Mouse (Mus musculus): ENCODE data around the gene Gm28047. TPM values are rescaled to one million over a fixed set of nuclear protein-coding genes. Genes with fewer than 3 reads are reported as not detected.

The Gm28047 gene
- polyA plus RNA-seq, 1 experiment from 2014 or later = not detected

GRCm38 (mm10) chr15:102517976-102518858 is 106.7 kb downstream of the Gm28047 start, which contains the start of gene Tarbp2:
Tarbp2 (plus strand) TSS chr15:102518192.
- Histone ChIP-seq H3K27ac (peak within 1 kb of the TSS; percentile 100), H3K4me2 (peak within 1 kb of the TSS; percentile 88), H3K4me1 (peaks cover 38% of the 10 kb centered on the region), H3K9ac (peak within 1 kb of the TSS; percentile 83), H3K27me3 (replicated peaks) (no peaks in the 10 kb centered on the region), H3K4me3 (peak within 1 kb of the TSS; percentile 66), H3K9me3 (no peaks in the 10 kb centered on the region), H3K36me3 (replicated peaks) (no peaks in the 10 kb centered on the region; the same call in 1 of the 2 replicates)
- WGBS = under 1% methylated on average over 60 of the region's 60 CpGs
- ATAC-seq (replicated peaks) = peak; percentile 92

GRCm38 (mm10) chr15:102517631-102517975 is 107.3 kb downstream of the Gm28047 start:
- Histone ChIP-seq H3K4me2 (peak overlapping the region; percentile 88), H3K4me3 (peak overlapping the region; percentile 66), H3K27ac (peak overlapping the region; percentile 100), H3K36me3 (replicated peaks) (no peaks in the 10 kb centered on the region; the same call in 1 of the 2 replicates), H3K4me1 (peaks cover 44% of the 10 kb centered on the region), H3K9ac (peak overlapping the region; percentile 81), H3K27me3 (replicated peaks) (no peaks in the 10 kb centered on the region), H3K9me3 (no peaks in the 10 kb centered on the region)
- no peak for ATAC-seq (replicated peaks)
- under 1% methylated on average over 10 of the region's 10 CpGs for WGBS

GRCm38 (mm10) chr15:102516728-102517404 is 108.0 kb downstream of the Gm28047 start, which contains the start of gene Map3k12:
Map3k12 (minus strand) TSS chr15:102517064.
- H3K9ac ChIP-seq = peak within 1 kb of the TSS; percentile 81
- H3K27me3 ChIP-seq (replicated peaks) = no peaks in the 10 kb centered on the region
- no peaks in the 10 kb centered on the region for H3K36me3 ChIP-seq (replicated peaks)
- peak within 1 kb of the TSS; percentile 88 for H3K4me2 ChIP-seq
- H3K4me1 ChIP-seq = peaks cover 51% of the 10 kb centered on the region
- under 1% methylated on average over 43 of the region's 43 CpGs for WGBS
- H3K4me3 ChIP-seq = peak within 1 kb of the TSS; percentile 66
- peak; percentile 7 for ATAC-seq (replicated peaks)
- no peaks in the 10 kb centered on the region for H3K9me3 ChIP-seq
- peak within 1 kb of the TSS; percentile 100 for H3K27ac ChIP-seq

- Histone ChIP-seq H3K4me3 (peak overlapping the region; percentile 66), H3K9me3 (no peaks in the 10 kb centered on the region), H3K27ac (peak overlapping the region; percentile 100), H3K36me3 (replicated peaks) (no peaks in the 10 kb centered on the region), H3K27me3 (replicated peaks) (no peaks in the 10 kb centered on the region), H3K9ac (peak overlapping the region; percentile 81), H3K4me1 (peaks cover 57% of the 10 kb centered on the region), H3K4me2 (peak overlapping the region; percentile 88)
- no peak for ATAC-seq (replicated peaks)
- WGBS = under 1% methylated on average over 11 of the region's 12 CpGs
These were observed 108.6 kb downstream of the Gm28047 start for GRCm38 (mm10) chr15:102516293-102516692.

GRCm38 (mm10) chr15:102515791-102516190 is 109.1 kb downstream of the Gm28047 start:
- Histone ChIP-seq H3K9ac (peak overlapping the region; percentile 81), H3K4me3 (peak overlapping the region; percentile 66), H3K4me1 (peaks cover 62% of the 10 kb centered on the region), H3K9me3 (no peaks in the 10 kb centered on the region), H3K4me2 (peak overlapping the region; percentile 88), H3K36me3 (replicated peaks) (no peaks in the 10 kb centered on the region), H3K27me3 (replicated peaks) (no peaks in the 10 kb centered on the region), H3K27ac (peak overlapping the region; percentile 100)
- 46% methylated on average over 4 of the region's 4 CpGs for WGBS
- ATAC-seq (replicated peaks) = no peak

- Histone ChIP-seq H3K36me3 (replicated peaks) (no peaks in the 10 kb centered on the region), H3K4me1 (peaks cover 64% of the 10 kb centered on the region), H3K9me3 (no peaks in the 10 kb centered on the region), H3K27ac (no peak overlapping the region), H3K27me3 (replicated peaks) (no peaks in the 10 kb centered on the region), H3K9ac (no peak overlapping the region), H3K4me3 (peak overlapping the region; percentile 66), H3K4me2 (peak overlapping the region; percentile 88)
- no peak for ATAC-seq (replicated peaks)
- WGBS = 96% methylated on average over 2 of the region's 2 CpGs
These were observed 109.6 kb downstream of the Gm28047 start for GRCm38 (mm10) chr15:102515261-102515660.

GRCm38 (mm10) chr15:102513004-102513403 is 111.9 kb downstream of the Gm28047 start:
- 82% methylated on average over 3 of the region's 3 CpGs for WGBS
- Histone ChIP-seq H3K9me3 (no peaks in the 10 kb centered on the region), H3K27ac (no peak overlapping the region), H3K27me3 (replicated peaks) (no peaks in the 10 kb centered on the region), H3K4me2 (no peak overlapping the region), H3K9ac (no peak overlapping the region), H3K36me3 (replicated peaks) (0 out of 2 replicates have a peak, but pooled peaks cover 4% of the 10 kb centered on the region), H3K4me1 (peaks cover 66% of the 10 kb centered on the region), H3K4me3 (no peak overlapping the region)
- no peak for ATAC-seq (replicated peaks)

GRCm38 (mm10) chr15:102512471-102512870 is 112.4 kb downstream of the Gm28047 start:
- no peaks in the 10 kb centered on the region for H3K9me3 ChIP-seq
- peak overlapping the region; percentile 64; the same call in 1 of the 2 replicates for H3K4me2 ChIP-seq
- peaks cover 66% of the 10 kb centered on the region for H3K4me1 ChIP-seq
- H3K4me3 ChIP-seq = no peak overlapping the region
- H3K9ac ChIP-seq = 0 out of 2 replicates have a peak overlapping the region, but pooled peaks have one; percentile 0
- H3K27me3 ChIP-seq (replicated peaks) = no peaks in the 10 kb centered on the region
- peak overlapping the region; percentile 87 for H3K27ac ChIP-seq
- H3K36me3 ChIP-seq (replicated peaks) = 0 out of 2 replicates have a peak, but pooled peaks cover 4% of the 10 kb centered on the region
- ATAC-seq (replicated peaks) = no peak

GRCm38 (mm10) chr15:102512010-102512409 is 112.9 kb downstream of the Gm28047 start:
- Histone ChIP-seq H3K9me3 (no peaks in the 10 kb centered on the region), H3K27ac (peak overlapping the region; percentile 87), H3K27me3 (replicated peaks) (no peaks in the 10 kb centered on the region), H3K36me3 (replicated peaks) (0 out of 2 replicates have a peak, but pooled peaks cover 4% of the 10 kb centered on the region), H3K4me2 (peak overlapping the region; percentile 64; the same call in 1 of the 2 replicates), H3K4me1 (peaks cover 66% of the 10 kb centered on the region), H3K4me3 (no peak overlapping the region), H3K9ac (0 out of 2 replicates have a peak overlapping the region, but pooled peaks have one; percentile 10)
- WGBS = 23% methylated on average over 5 of the region's 5 CpGs
- no peak for ATAC-seq (replicated peaks)

- WGBS = 10% methylated on average over 6 of the region's 6 CpGs
- Histone ChIP-seq H3K9me3 (no peaks in the 10 kb centered on the region), H3K4me3 (peak overlapping the region; percentile 49), H3K9ac (0 out of 2 replicates have a peak overlapping the region, but pooled peaks have one; percentile 37), H3K36me3 (replicated peaks) (0 out of 2 replicates have a peak, but pooled peaks cover 4% of the 10 kb centered on the region), H3K27me3 (replicated peaks) (no peaks in the 10 kb centered on the region), H3K4me1 (peaks cover 66% of the 10 kb centered on the region), H3K27ac (peak overlapping the region; percentile 87), H3K4me2 (peak overlapping the region; percentile 64)
- no peak for ATAC-seq (replicated peaks)
These were observed 113.5 kb downstream of the Gm28047 start for GRCm38 (mm10) chr15:102511285-102511833.

- Histone ChIP-seq H3K27ac (peak overlapping the region; percentile 87), H3K9ac (peak overlapping the region; percentile 55), H3K4me3 (peak overlapping the region; percentile 49), H3K27me3 (replicated peaks) (no peaks in the 10 kb centered on the region), H3K9me3 (no peaks in the 10 kb centered on the region), H3K36me3 (replicated peaks) (0 out of 2 replicates have a peak, but pooled peaks cover 4% of the 10 kb centered on the region), H3K4me2 (peak overlapping the region; percentile 64), H3K4me1 (peaks cover 61% of the 10 kb centered on the region)
- peak; percentile 95 for ATAC-seq (replicated peaks)
- WGBS = 3% methylated on average over 34 of the region's 34 CpGs
These were observed 114.1 kb downstream of the Gm28047 start for GRCm38 (mm10) chr15:102510590-102511284.
